23 mouse cellular contexts compared by ENCODE assay signal in genomic region chr5:132375130-132375529, GRCm38 (mm10).
DNase-seq lines count a peak whose midpoint lies in the region; ATAC-seq lines count a peak whose summit lies in the region.
"Had no signal": no experiment of that assay in that cellular context is flagged by ENCODE, and none has a peak within 500 bp of the region (broad histone marks: within the 10 kb centered on the region; RNA-seq: fewer than 3 reads in every experiment).

No protein-coding gene starts in this region.

- ATAC-seq in monocyte, adult 5-6 weeks (replicated peaks; ENCODE audit: insufficient number of reproducible peaks, low FRiP score, low TSS enrichment, poor library complexity, severe bottlenecking): no peak
- ATAC-seq: hindbrain, postnatal 0 days; intestine, embryonic 16.5 days; liver, postnatal 0 days; lung, postnatal 0 days; midbrain, embryonic 16.5 days had no signal

- peak; percentile 13 to 78 for DNase-seq in adrenal gland, adult (ENCODE audit: inconsistent age in 2 of 2, low spot score in 1 of 2)
- no peak for DNase-seq in adrenal gland, postnatal 4 days (ENCODE audit: low spot score in 2 of 2)
- DNase-seq in frontal cortex, postnatal 36 days (ENCODE audit: low spot score in 2 of 2): peak; percentile 17 to 30
- DNase-seq in frontal cortex, postnatal 14 days (ENCODE audit: low spot score in 2 of 2): no peak
- DNase-seq in right cerebral cortex, adult 2 months (ENCODE audit: low spot score in 2 of 2): peak; percentile 24 to 33
- no peak for DNase-seq in right cerebral cortex, postnatal 14 days
- DNase-seq: adrenal gland, postnatal 14 days; cerebellum, adult 11-12 months; cerebellum, postnatal 10 days; embryo, embryonic 11 days; gastrocnemius, postnatal 25 days; heart, adult 18-20 months; heart, postnatal 10 days; kidney, adult 9 months; kidney, postnatal 14 days; liver, postnatal 0 days; thymus, adult 18-20 months; thymus, postnatal 36 days had no signal

Comparison
In these comparisons a context has a peak if more than half of its experiments do, and no peak if none do; other contexts are left out.
1. DNase-seq: peak in adrenal gland, adult (2 of 2), frontal cortex, postnatal 36 days (2 of 2) and right cerebral cortex, adult 2 months (2 of 2); none in adrenal gland, postnatal 4 days (0 of 2), frontal cortex, postnatal 14 days (0 of 2) and right cerebral cortex, postnatal 14 days (single experiment).